8 mouse cellular contexts compared by ENCODE assay signal in the genomic region with DNA sequence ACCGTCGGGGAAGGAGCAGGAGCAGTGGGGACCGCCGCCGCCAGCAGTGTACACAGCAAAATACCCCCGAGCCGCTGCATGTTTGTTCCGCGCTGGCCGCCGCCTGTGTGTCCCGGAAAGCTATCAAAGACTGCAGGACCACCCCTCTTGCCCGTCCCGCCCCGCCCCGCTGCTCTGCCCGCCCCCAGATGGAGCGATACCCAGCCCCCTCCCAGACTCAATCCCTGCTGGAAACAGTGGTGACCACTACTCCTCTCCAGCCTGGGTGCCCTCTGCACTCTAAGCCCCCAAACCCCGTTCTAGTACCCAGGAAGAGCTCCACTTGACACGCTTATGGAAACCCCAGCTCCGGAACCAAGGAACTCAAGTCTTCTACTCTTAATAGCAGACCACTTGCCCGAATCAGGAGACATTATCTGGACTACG. TPM values are rescaled to one million over a fixed set of nuclear protein-coding genes. Genes with fewer than 3 reads are reported as not detected.
DNase-seq lines count a peak whose midpoint lies in the region; ATAC-seq and TF ChIP-seq lines count a peak whose summit lies in the region.

No protein-coding gene starts in this region.

- TF ChIP-seq CTCF in layer of hippocampus, adult 2 months (conservative IDR thresholded peaks at IDR 0.05) = no peak

- WGBS in hindbrain, embryonic 11.5 days = 1% methylated on average over 23 of the region's 23 CpGs
- 3% methylated on average over 23 of the region's 23 CpGs for WGBS in liver, embryonic 15.5 days (ENCODE audit: insufficient replicate concordance)
- WGBS in stomach, embryonic 15.5 days = 3% methylated on average over 23 of the region's 23 CpGs

- ATAC-seq in hindbrain, embryonic 11.5 days (ENCODE audit: low FRiP score) = peak; percentile 46
- ATAC-seq in liver, embryonic 15.5 days (ENCODE audit: insufficient read depth) = no peak
- ATAC-seq in stomach, embryonic 15.5 days (ENCODE audit: insufficient read depth, low FRiP score, low read depth) = peak; percentile 32; the same call in 1 of the 2 replicates

- H3K4me1 ChIP-seq in hindbrain, embryonic 11.5 days (replicated peaks; ENCODE audit: control insufficient read depth, insufficient read depth, low read length) = no peaks in the 10 kb centered on the region; the same call in none of the 2 replicates
- no peaks in the 10 kb centered on the region for H3K4me1 ChIP-seq in liver, embryonic 15.5 days (replicated peaks)
- H3K4me1 ChIP-seq in stomach, embryonic 15.5 days = peaks cover 14% of the 10 kb centered on the region

- DNase-seq in layer of hippocampus, adult 2 months (ENCODE audit: low spot score in 2 of 2) = no peak
- no peak for DNase-seq in layer of hippocampus, adult 18-20 months (ENCODE audit: low spot score in 2 of 2)
- peak; percentile 64 for DNase-seq in embryo, embryonic 10 days (ENCODE audit: low spot score)
- peak; percentile 67 for DNase-seq in hindbrain, embryonic 11.5 days (ENCODE audit: low spot score)
- DNase-seq in right cerebral cortex, postnatal 25 days = no peak
- DNase-seq in layer of hippocampus, adult 9-10 months (ENCODE audit: low spot score) = no peak

- peak overlapping the region; percentile 53 for H3K9ac ChIP-seq in hindbrain, embryonic 11.5 days (ENCODE audit: low read depth, low read length)
- H3K9ac ChIP-seq in liver, embryonic 15.5 days = no peak overlapping the region
- peak overlapping the region; percentile 17; the same call in 1 of the 2 replicates for H3K9ac ChIP-seq in stomach, embryonic 15.5 days

- no peaks in the 10 kb centered on the region for H3K36me3 ChIP-seq in hindbrain, embryonic 11.5 days (ENCODE audit: control insufficient read depth, insufficient read depth, low read length)
- no peaks in the 10 kb centered on the region for H3K36me3 ChIP-seq in liver, embryonic 15.5 days (replicated peaks)
- H3K36me3 ChIP-seq in stomach, embryonic 15.5 days = no peaks in the 10 kb centered on the region

- H3K4me3 ChIP-seq in layer of hippocampus, adult 2 months = peak overlapping the region; percentile 54
- peak overlapping the region; percentile 40 for H3K4me3 ChIP-seq in hindbrain, embryonic 11.5 days (ENCODE audit: low read depth, low read length)
- H3K4me3 ChIP-seq in liver, embryonic 15.5 days (replicated peaks) = peak overlapping the region; percentile 31
- H3K4me3 ChIP-seq in stomach, embryonic 15.5 days (replicated peaks) = peak overlapping the region; percentile 52

- peaks cover 6% of the 10 kb centered on the region for H3K27me3 ChIP-seq in hindbrain, embryonic 11.5 days (ENCODE audit: control insufficient read depth, insufficient read depth, low read length)
- peaks cover 33% of the 10 kb centered on the region for H3K27me3 ChIP-seq in liver, embryonic 15.5 days
- no peaks in the 10 kb centered on the region for H3K27me3 ChIP-seq in stomach, embryonic 15.5 days (replicated peaks)

- peak overlapping the region; percentile 87 for H3K27ac ChIP-seq in layer of hippocampus, adult 2 months
- no peak overlapping the region for H3K27ac ChIP-seq in hindbrain, embryonic 11.5 days (ENCODE audit: low read depth, low read length)
- no peak overlapping the region for H3K27ac ChIP-seq in liver, embryonic 15.5 days (replicated peaks)
- H3K27ac ChIP-seq in stomach, embryonic 15.5 days = peak overlapping the region; percentile 52

- peak overlapping the region; percentile 72 for H3K4me2 ChIP-seq in hindbrain, embryonic 11.5 days (replicated peaks; ENCODE audit: low read depth, low read length)
- H3K4me2 ChIP-seq in liver, embryonic 15.5 days = peak overlapping the region; percentile 54
- H3K4me2 ChIP-seq in stomach, embryonic 15.5 days = peak overlapping the region; percentile 61

- H3K9me3 ChIP-seq in hindbrain, embryonic 11.5 days (ENCODE audit: control insufficient read depth, low read length) = no peaks in the 10 kb centered on the region
- H3K9me3 ChIP-seq in liver, embryonic 15.5 days (replicated peaks) = no peaks in the 10 kb centered on the region
- H3K9me3 ChIP-seq in stomach, embryonic 15.5 days = no peaks in the 10 kb centered on the region

RNA-seq across cellular contexts. Expression of a gene that starts 0.5 kb away (rescaled TPM):
- total RNA-seq in layer of hippocampus, adult 2 months (2021) = 100 to 1,000 TPM; 253 to 270 TPM
- 100 to 1,000 TPM; 283 to 293 TPM for total RNA-seq in layer of hippocampus, adult 18-20 months (2021)
- polyA plus RNA-seq in hindbrain, embryonic 11.5 days (2014; fragmentation: Nextera tagmentation; extraction: Ambion mirVana) = 10.6 and 12.2 TPM in 2 replicates
- polyA plus RNA-seq in liver, embryonic 15.5 days (2015; fragmentation: Nextera tagmentation; extraction: Ambion mirVana) = 2.1 and 2.5 TPM in 2 replicates
- 30.7 and 33.1 TPM in 2 replicates for polyA plus RNA-seq in stomach, embryonic 15.5 days (2015; fragmentation: Nextera tagmentation; extraction: Ambion mirVana)

Comparison
In these comparisons a context has a peak if more than half of its experiments do, and no peak if none do; other contexts are left out.
1. DNase-seq: peak in embryo, embryonic 10 days (single experiment) and hindbrain, embryonic 11.5 days (single experiment); none in layer of hippocampus, adult 2 months (0 of 2), layer of hippocampus, adult 18-20 months (0 of 2), right cerebral cortex, postnatal 25 days (single experiment) and layer of hippocampus, adult 9-10 months (single experiment).
2. H3K27ac ChIP-seq: peak in layer of hippocampus, adult 2 months (single experiment) and stomach, embryonic 15.5 days (single experiment); none in hindbrain, embryonic 11.5 days (single experiment) and liver, embryonic 15.5 days (single experiment).
3. Peak in every context shown above with its lines, with median percentiles within 50 percentile points of each other: H3K4me3 ChIP-seq and H3K4me2 ChIP-seq.